Mouse (Mus musculus): ENCODE measurements at regions not wholly inside any gene's neighbourhood (a gene's known extent, or its start where the extent isn't known, plus 50 kb on each side); places are given as distances from the start of the nearest gene placed in this dataset.

DNA sequence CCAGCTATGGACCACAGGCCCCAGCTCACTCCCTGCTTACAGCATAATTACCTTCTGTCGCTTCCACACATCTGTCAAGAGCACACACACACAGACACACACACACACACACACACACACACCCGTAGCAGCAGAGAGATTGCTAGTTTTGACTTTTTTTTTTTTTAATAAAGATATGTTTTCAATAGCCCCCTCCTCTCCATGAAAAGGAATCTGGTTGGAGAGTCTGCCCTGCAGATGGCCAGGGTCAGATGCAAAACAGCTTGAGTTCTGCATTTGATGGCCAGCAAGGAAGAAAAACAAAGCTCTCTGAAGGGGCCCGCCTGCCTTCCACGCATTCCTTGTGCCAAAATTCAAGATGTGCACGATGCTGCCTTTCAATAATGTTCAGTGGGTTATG is 99.8 kb upstream of the Castor2 start:
- H3K4me1 ChIP-seq, result peaks cover 15% of the 10 kb centered on the region
- no peak overlapping the region for H3K4me3 ChIP-seq
- 6% methylated on average over 5 of the region's 5 CpGs for WGBS
- H3K27me3 ChIP-seq, result peaks cover 47% of the 10 kb centered on the region
- H3K27ac ChIP-seq (replicated peaks), result 0 out of 2 replicates have a peak overlapping the region, but pooled peaks have one; percentile 7
- no peaks in the 10 kb centered on the region for H3K36me3 ChIP-seq
- no peak overlapping the region for H3K4me2 ChIP-seq (replicated peaks)
- no peak for ATAC-seq (ENCODE audit: low FRiP score, low read depth)
- H3K9ac ChIP-seq (replicated peaks), result no peak overlapping the region
- H3K9me3 ChIP-seq, result no peaks in the 10 kb centered on the region

DNA sequence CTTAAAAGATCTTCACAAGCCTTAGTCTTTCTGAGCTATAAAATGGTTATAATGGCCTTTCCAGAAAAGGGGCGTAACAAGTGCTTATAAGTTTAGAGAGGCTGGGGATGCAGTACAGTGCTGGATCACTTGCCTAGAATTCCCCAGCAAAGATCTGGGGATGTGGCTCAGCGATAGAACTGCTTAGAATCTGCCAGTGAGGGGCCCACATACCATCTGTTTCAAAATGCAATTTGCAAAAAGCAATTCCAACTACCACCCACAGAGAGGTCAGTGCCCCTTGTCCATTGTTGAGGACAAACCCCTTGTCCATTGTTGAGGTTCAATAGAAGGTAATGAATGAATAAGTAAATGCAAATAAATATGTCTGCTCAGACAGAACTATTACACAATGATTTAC is 107.5 kb upstream of the Castor2 start:
- Histone ChIP-seq H3K36me3 (no peaks in the 10 kb centered on the region), H3K4me1 (peaks cover 9% of the 10 kb centered on the region), H3K27ac (replicated peaks) (peak overlapping the region; percentile 15; the same call in 1 of the 2 replicates), H3K4me3 (no peak overlapping the region), H3K9me3 (0 out of 2 replicates have a peak, but pooled peaks cover 2% of the 10 kb centered on the region), H3K27me3 (peaks cover 61% of the 10 kb centered on the region), H3K9ac (replicated peaks) (no peak overlapping the region), H3K4me2 (replicated peaks) (no peak overlapping the region)
- ATAC-seq (ENCODE audit: low FRiP score, low read depth), result no peak
- 29% methylated on average over 2 of the region's 2 CpGs for WGBS

DNA sequence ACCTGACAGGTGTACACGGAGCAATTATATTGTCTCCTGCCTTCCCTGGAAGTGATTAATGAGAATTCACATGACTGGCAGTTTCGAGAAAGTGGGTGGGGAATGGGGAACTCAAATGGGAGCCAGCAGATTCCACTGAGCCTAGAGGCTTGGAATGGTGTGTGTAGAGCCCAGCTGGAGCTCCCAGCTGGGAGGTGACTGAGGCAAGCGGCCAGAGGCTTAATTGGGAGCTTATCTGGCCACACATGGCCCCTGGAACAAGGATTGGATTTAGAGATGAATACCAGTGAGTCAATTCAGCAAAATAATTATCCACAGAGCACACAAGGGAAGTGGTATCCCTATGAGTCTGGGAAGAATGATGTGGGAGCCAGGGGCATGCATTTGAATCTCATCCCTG is 108.0 kb upstream of the Castor2 start:
- Histone ChIP-seq H3K9me3 (0 out of 2 replicates have a peak, but pooled peaks cover 2% of the 10 kb centered on the region), H3K27me3 (peaks cover 61% of the 10 kb centered on the region), H3K4me3 (no peak overlapping the region), H3K27ac (replicated peaks) (no peak overlapping the region), H3K4me2 (replicated peaks) (no peak overlapping the region), H3K36me3 (no peaks in the 10 kb centered on the region), H3K9ac (replicated peaks) (no peak overlapping the region), H3K4me1 (peaks cover 9% of the 10 kb centered on the region)
- 20% methylated on average over 3 of the region's 3 CpGs for WGBS
- no peak for ATAC-seq (ENCODE audit: low FRiP score, low read depth)

DNA sequence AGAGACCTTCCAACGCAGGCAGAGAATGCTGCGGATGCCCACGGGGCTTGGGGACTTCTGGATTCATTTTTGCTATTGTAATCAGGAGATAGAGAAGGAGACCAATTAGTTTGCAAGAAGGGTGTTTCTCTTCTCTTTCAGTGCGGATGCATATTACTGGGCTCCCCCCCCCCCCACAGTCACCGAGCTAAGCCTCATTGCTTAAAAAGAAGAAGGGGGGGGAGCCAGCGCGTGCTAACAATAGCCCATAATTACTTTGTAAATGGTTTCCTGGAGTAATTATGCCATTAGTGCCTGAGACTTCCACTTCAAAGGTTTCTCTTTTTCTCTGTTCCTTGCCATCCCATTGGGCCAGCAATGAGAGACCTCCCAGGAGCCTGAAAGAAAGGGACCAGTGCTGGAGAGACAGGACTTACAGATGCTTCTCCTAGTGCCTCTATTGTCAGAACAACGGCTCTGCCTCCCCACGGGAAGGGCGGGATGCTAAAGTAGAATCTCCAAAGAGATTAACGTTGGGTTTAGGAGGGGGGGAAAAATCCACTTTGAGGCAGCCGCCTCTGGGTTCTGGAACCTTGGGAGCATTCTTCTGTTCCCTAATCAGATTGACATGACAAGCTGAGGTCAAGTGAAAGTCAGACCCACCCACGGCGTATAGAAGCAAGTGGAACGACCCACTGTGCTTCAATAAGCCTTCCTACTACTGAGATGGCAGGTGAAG is 116.1 kb upstream of the Castor2 start:
- Histone ChIP-seq H3K9me3 (0 out of 2 replicates have a peak, but pooled peaks cover 1% of the 10 kb centered on the region), H3K4me1 (peaks cover 25% of the 10 kb centered on the region), H3K27ac (replicated peaks) (no peak overlapping the region), H3K4me3 (no peak overlapping the region), H3K27me3 (peaks cover 95% of the 10 kb centered on the region), H3K4me2 (replicated peaks) (peak overlapping the region; percentile 27), H3K9ac (replicated peaks) (no peak overlapping the region), H3K36me3 (no peaks in the 10 kb centered on the region)
- 3% methylated on average over 15 of the region's 15 CpGs for WGBS
- peak; percentile 91 for ATAC-seq (ENCODE audit: low FRiP score, low read depth)

DNA sequence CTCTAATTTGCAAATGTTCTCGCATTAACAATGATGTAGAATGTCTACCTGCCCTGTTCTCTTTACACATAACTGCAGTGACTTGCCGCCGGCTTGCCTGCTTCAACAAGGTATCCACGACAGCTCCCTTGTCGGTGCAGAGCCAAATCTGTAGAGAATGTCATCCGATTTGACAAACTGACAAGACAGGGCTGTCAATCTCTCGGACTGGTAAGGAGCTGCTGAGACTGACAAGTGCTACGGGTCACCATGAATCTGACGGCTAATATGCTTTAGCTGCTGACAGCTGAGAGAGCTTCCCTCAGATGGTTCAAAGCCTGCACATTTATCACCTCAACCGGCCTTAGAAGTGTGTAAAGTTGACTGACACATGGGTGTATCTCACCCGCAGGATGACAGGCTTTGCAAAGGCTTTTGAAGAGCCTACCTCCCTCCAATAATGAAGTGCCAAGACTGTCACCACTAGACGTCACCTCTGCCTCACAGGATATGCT is 129.0 kb upstream of the Castor2 start:
- ATAC-seq (ENCODE audit: low FRiP score, low read depth), result no peak
- H3K4me2 ChIP-seq (replicated peaks), result no peak overlapping the region
- H3K36me3 ChIP-seq, result no peaks in the 10 kb centered on the region
- WGBS, result 85% methylated on average over 12 of the region's 12 CpGs
- H3K4me1 ChIP-seq, result no peaks in the 10 kb centered on the region
- H3K9me3 ChIP-seq, result 0 out of 2 replicates have a peak, but pooled peaks cover 9% of the 10 kb centered on the region
- H3K4me3 ChIP-seq, result no peak overlapping the region
- H3K27me3 ChIP-seq, result peaks cover 23% of the 10 kb centered on the region; the same call in 1 of the 2 replicates
- H3K27ac ChIP-seq (replicated peaks), result no peak overlapping the region
- H3K9ac ChIP-seq (replicated peaks), result no peak overlapping the region

DNA sequence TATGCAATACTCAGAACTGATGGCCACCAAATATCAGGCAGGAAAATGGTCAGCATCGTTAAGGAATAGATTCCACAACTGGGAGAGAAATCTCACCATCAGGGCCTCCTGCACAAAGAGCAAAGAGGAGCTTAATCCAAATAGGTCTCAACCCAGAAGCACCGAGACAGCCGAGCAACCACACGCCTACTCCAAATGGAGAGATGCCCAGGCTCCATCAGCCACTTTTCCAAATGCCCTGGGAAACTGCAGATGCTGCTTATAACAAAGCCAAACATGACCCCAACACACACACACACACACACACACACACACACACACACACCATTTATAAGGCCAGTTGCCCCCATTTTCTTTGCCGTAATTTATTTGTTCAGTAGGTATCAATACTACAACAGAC is 136.2 kb upstream of the Castor2 start:
- WGBS, result 93% methylated on average over 5 of the region's 5 CpGs
- H3K27me3 ChIP-seq, result no peaks in the 10 kb centered on the region
- no peak for ATAC-seq (ENCODE audit: low FRiP score, low read depth)

DNA sequence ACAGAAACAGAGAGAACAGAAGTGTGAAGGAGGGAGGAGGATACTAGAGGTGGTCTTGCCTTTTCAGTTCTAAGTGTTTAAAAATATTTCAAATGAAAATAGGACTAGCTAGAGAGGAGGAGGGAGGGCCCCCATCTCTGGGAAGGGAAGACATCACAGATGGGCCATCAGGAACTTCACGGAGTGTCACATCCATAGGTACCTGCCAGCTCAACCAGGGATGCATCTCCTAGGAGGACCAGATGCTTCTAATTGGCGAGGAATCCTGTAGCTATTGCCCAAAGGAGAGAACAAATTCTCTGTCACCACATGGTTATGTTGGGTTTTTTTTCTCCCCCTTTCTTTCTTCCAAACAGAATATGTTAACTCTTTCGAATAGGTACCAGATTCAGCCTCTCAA is 158.7 kb upstream of the Castor2 start:
- H3K4me3 ChIP-seq, result no peak overlapping the region
- H3K9me3 ChIP-seq, result no peaks in the 10 kb centered on the region
- no peak overlapping the region for H3K4me2 ChIP-seq (replicated peaks)
- H3K9ac ChIP-seq (replicated peaks), result no peak overlapping the region
- H3K36me3 ChIP-seq, result no peaks in the 10 kb centered on the region
- no peaks in the 10 kb centered on the region for H3K27me3 ChIP-seq
- H3K4me1 ChIP-seq, result peaks cover 9% of the 10 kb centered on the region; the same call in 1 of the 2 replicates
- ATAC-seq (ENCODE audit: low FRiP score, low read depth), result no peak
- H3K27ac ChIP-seq (replicated peaks), result no peak overlapping the region
- WGBS, result 85% methylated on average over 3 of the region's 3 CpGs

More for the DNA sequence above, 136.2 kb upstream of the Castor2 start:
- H3K36me3 ChIP-seq, result no peaks in the 10 kb centered on the region
- H3K4me3 ChIP-seq, result no peak overlapping the region
- no peak overlapping the region for H3K9ac ChIP-seq (replicated peaks)
- 0 out of 2 replicates have a peak, but pooled peaks cover 9% of the 10 kb centered on the region for H3K9me3 ChIP-seq
- H3K27ac ChIP-seq (replicated peaks), result no peak overlapping the region
- no peaks in the 10 kb centered on the region for H3K4me1 ChIP-seq
- no peak overlapping the region for H3K4me2 ChIP-seq (replicated peaks)

DNA sequence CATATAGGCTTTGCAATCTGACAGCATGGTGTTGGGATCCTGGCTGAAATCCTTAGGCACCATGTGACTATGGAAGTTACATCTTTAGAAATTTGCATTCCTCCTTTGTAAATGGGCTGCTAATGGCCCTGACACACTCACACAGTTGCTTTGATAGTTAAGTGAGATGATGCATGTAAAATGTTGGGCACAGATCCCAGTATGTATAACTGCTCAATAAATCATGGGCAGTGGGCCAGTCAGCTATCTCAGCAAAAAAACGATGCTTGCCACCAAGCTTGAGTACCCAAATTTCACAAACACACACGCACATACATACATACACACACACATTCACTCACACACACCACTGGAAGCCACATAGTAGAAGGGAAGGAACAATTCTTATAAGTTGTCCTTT is 159.5 kb upstream of the Castor2 start:
- Histone ChIP-seq H3K9ac (replicated peaks) (no peak overlapping the region), H3K36me3 (no peaks in the 10 kb centered on the region), H3K4me2 (replicated peaks) (no peak overlapping the region), H3K27me3 (no peaks in the 10 kb centered on the region), H3K27ac (replicated peaks) (no peak overlapping the region), H3K4me1 (peaks cover 9% of the 10 kb centered on the region; the same call in 1 of the 2 replicates), H3K9me3 (no peaks in the 10 kb centered on the region), H3K4me3 (no peak overlapping the region)
- 98% methylated on average over 2 of the region's 2 CpGs for WGBS
- no peak for ATAC-seq (ENCODE audit: low FRiP score, low read depth)

DNA sequence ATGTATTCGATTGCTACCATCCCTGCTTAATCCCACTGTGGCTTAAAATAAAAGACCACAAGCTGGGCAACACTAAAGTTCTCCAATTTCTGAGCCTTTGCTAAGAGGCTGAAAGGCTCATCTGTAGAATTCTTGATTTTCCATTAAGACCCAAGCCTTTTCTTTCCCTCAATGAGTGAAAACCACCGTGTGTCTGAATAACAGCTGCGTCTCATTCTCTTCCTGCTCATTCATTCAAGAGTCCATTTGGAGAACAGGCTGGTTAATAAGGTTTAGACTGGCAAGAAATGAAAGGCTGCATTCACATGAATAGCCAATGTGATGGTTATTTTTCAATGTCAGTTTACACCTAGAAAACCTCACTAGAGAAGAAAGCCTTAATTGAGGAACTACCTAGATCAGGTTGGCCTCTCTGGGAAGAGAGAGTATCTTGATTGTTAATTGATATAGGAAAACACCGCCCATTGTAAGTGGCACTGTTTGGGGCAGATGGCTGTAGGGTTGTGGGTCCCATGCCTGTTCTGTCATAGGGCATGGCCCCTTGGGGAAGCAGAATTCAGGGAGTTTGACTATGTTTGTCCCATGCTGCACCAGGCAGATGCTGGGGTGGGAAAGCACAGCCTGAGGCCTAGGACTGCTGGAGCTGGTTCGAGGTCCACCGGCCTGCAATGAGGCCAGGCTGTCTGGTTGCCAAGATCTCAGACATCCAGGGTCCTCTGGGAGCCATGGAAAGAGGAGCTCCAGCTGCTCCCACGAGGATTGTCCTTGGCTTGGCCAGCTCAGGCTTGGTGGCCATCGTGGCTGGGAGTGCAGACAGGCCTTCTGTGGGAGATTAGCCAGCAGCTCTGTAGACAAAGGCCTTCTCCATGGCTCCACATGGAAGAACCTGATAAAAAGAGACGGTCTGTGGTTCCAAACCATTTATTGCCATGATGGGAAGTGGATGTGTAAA is 161.3 kb upstream of the Castor2 start:
- ATAC-seq (ENCODE audit: low FRiP score, low read depth), result peak; percentile 47; the same call in 1 of the 2 replicates
- no peak overlapping the region; the same call in 1 of the 2 replicates for H3K27ac ChIP-seq (replicated peaks)
- H3K9ac ChIP-seq (replicated peaks), result no peak overlapping the region

DNA sequence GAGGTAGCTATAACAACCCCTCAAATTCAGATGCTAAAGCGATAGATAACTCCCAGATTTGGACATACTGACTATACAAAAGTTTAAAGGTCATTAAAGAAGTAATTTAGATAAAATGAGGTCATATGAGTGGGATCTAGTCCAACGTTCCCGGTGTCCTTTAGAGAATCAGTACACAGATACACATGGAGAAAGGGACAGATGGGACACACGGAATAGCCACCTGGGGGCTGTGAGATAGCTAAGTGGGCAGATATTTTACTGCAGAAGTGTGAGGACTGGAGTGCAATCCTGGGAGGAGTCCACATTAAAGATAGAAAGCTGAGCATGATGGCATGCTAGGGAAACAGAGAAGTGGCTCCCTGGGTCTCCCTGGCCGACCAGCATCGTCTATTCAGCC is 164.1 kb upstream of the Castor2 start:
- Histone ChIP-seq H3K4me3 (no peak overlapping the region), H3K4me2 (replicated peaks) (no peak overlapping the region), H3K27ac (replicated peaks) (no peak overlapping the region), H3K9me3 (no peaks in the 10 kb centered on the region), H3K27me3 (no peaks in the 10 kb centered on the region), H3K9ac (replicated peaks) (no peak overlapping the region), H3K36me3 (no peaks in the 10 kb centered on the region), H3K4me1 (peaks cover 9% of the 10 kb centered on the region; the same call in 1 of the 2 replicates)
- no peak for ATAC-seq (ENCODE audit: low FRiP score, low read depth)
- WGBS, result 93% methylated on average over 6 of the region's 6 CpGs

More for the DNA sequence above, 161.3 kb upstream of the Castor2 start:
- H3K9me3 ChIP-seq, result no peaks in the 10 kb centered on the region
- H3K27me3 ChIP-seq, result no peaks in the 10 kb centered on the region
- no peak overlapping the region for H3K4me2 ChIP-seq (replicated peaks)
- peaks cover 9% of the 10 kb centered on the region; the same call in 1 of the 2 replicates for H3K4me1 ChIP-seq
- no peaks in the 10 kb centered on the region for H3K36me3 ChIP-seq
- H3K4me3 ChIP-seq, result no peak overlapping the region
- 52% methylated on average over 9 of the region's 9 CpGs for WGBS

DNA sequence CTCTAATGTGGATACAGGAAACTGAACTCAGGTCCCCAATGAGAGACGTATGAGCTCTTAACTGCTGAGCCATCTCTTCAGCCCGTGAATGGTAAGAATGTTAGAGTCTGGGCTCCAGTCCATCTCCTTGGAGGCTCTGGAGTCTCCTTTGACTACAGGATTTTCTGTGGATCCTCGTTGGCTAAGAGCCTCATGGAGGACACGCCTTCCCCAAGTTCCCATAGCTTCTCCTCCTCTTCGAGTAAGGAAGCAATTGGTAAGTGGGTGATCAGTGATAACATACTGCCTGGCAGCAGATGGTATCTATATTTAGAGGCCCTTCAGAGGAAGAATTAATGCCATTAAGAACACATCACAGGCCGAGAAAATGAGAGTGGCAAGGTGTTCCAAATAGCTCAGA is 164.5 kb upstream of the Castor2 start:
- 86% methylated on average over 6 of the region's 6 CpGs for WGBS
- no peak for ATAC-seq (ENCODE audit: low FRiP score, low read depth)

DNA sequence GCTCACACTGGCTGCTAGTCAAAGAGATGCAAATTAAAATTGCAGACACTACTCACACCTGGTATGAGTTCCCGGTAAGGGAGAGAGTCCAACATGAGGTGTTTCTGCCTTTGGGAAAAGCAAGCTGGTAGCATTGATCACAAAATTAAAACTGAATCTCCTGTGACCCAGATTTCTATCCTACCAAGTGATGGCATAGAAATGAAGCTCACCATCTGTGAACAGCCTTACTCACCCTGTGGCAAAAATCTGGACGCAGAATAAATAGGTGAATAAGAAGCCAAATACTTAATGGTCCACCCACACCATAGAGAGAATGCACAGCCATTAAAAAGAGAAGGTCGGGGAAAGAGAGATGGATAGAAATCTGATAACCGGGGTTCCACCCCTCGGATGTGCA is 169.4 kb upstream of the Castor2 start:
- no peak overlapping the region for H3K9ac ChIP-seq (replicated peaks)
- no peaks in the 10 kb centered on the region for H3K4me1 ChIP-seq
- ATAC-seq (ENCODE audit: low FRiP score, low read depth), result no peak
- no peaks in the 10 kb centered on the region for H3K36me3 ChIP-seq
- 87% methylated on average over 5 of the region's 5 CpGs for WGBS
- no peak overlapping the region for H3K4me3 ChIP-seq
- no peaks in the 10 kb centered on the region for H3K9me3 ChIP-seq
- no peak overlapping the region for H3K27ac ChIP-seq (replicated peaks)
- H3K27me3 ChIP-seq, result no peaks in the 10 kb centered on the region; the same call in 1 of the 2 replicates
- H3K4me2 ChIP-seq (replicated peaks), result no peak overlapping the region

More for the DNA sequence above, 164.5 kb upstream of the Castor2 start:
- no peak overlapping the region for H3K4me2 ChIP-seq (replicated peaks)
- no peak overlapping the region for H3K4me3 ChIP-seq
- H3K27me3 ChIP-seq, result no peaks in the 10 kb centered on the region
- H3K9ac ChIP-seq (replicated peaks), result no peak overlapping the region
- H3K36me3 ChIP-seq, result no peaks in the 10 kb centered on the region
- no peaks in the 10 kb centered on the region for H3K9me3 ChIP-seq
- H3K27ac ChIP-seq (replicated peaks), result no peak overlapping the region
- H3K4me1 ChIP-seq, result peaks cover 9% of the 10 kb centered on the region; the same call in 1 of the 2 replicates

Measured in midbrain, embryonic 12.5 days (tissue).